Mouse (Mus musculus) ovary, postnatal 14 days (tissue): ENCODE measurements at regions not wholly inside any gene's neighbourhood (a gene's known extent, or its start where the extent isn't known, plus 50 kb on each side); places are given as distances from the start of the nearest gene placed in this dataset.

Source experiments
- DNase-seq: peaks from one replicate; pipeline ENCODE4 v3.0.0; 2022; ENCODE audit warnings: low spot score

DNA sequence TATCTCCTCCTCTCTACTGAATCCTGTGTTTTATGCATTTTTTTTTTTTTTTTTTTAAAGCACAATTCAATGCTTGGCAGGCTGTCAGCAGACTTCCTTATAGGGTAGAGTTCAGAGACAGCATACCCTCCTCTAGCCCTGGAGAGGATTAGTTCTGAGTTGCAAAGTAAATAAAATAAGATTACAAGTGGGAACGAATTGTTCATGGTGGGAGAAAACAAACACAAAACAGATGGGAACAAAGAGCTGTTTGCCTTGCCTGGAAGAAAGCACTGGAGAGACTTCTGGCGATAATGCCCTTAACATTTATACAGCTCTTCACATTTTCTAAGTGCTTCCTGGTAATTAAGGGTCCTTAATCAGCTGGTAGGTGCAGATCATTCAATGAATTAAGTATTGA lies 254.6 kb downstream of the Lmo7 start:
- DNase-seq: no peak
